Mouse (Mus musculus) inflammation-experienced regulatory T-cells, adult 6 months (primary cell): ENCODE results near the gene Foxa1. TPM values are rescaled to one million over a fixed set of nuclear protein-coding genes. Genes with fewer than 3 reads are reported as not detected.
A peak's percentile ranks its signal among the peaks of the same experiment; 100 is the strongest.

Experiments used
- ATAC-seq: one replicate; pipeline ENCODE4 v1.8.0; 2017
- polyA plus RNA-seq, 3 experiments: library from polyadenylated mRNA; unstranded; fragments of 100-300 nt; shearing (Covaris generic); gene quantifications; one replicate each; pipeline ENCODE4 v1.2.1; 2017

The Foxa1 gene
- not detected for polyA plus RNA-seq

DNA sequence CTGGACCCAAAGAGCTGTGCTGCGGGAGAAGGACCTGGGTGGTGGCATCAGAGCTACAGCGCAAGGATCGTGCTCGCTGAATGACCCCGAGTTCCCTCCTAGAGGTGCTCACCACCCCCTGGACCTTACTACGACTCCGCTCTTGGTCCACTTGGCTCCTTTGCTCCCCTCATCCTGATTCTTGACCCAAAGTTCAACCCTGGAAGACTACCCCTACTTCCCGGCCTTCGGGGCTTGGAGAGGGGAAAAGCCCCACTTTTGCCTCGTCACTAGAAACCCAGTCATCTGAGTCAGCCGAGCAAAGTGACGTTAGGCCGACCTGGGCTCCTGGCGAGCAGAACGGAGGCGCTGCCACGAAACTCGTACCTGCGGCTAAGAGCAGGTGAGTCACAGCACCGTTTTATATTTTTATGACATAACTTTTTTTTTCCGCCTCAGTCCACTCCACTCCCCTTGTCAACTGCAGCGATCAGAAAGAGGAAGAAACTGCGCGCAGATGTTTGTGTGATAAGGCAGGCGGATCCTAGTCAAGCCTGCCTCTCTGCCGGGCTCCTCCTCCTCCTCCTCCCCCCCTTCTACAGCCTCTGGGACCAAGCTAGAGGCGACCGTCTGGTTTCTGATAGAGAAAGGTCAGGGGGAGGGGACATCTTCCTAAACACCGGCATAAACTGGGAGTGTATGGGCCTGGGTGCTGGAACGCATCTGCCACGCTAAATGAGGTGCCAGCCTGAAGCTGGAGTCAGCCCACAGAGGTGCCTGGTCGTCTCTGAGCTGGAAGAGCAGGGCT lies at the start of gene Foxa1:
Gene Foxa1 (minus strand): TSS at position 502 of the 787 bp plus-strand sequence.
- ATAC-seq, result peak; percentile 39

DNA sequence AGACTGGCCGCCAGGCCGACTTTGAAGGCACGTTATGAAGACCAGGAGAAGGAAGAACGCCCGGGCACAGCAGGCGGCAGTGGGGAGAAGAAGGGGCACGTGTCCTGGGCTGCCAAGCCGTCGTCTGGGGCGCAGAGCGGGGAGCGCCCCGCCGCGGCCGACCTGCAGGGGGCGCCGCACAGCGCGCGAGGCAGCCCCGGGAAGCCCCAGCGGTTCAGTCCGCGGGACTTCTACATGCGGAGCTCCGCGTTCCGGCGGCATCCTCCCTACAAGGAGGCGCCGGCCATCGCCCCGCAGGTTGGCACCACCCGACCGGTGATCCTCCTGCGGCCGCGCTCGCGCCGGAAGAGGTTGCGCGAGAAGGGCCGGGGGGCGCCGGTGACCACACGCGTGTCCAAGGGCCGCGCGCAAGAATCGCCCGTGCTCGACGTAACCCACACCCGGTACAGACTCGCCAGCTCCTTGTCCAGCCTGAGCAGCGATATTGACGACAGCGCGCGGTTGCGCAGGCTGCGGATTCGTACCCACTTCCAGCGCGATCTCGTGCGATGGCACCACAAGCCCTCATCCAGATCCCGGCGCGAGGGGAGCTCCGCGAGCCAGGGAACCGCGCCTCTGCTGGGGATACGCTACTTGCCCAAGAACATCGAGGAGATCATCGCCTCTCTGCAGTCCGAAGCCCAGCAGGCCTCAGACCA lies 29.4 kb upstream of the Foxa1 start:
- no peak for ATAC-seq

DNA sequence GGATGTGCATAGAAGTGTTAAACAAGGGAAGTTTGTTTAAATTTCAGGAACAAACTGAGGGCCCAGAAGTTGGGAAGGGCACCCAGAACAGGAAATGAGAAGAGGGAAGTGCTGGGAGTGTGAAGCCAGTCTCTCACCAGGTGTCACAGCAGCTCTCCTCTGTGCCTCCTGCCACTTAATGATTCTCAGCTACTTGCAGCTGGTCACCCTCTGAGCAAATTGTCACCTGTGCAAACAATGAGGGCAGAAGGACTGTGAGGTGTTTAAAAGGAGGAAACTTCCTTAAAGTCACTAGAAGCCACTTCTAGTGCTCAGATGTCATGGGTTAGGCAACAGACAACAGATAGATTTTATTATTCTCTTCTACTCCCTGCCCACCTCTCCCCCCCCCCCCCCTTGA lies 25.7 kb upstream of the Foxa1 start:
- ATAC-seq, result no peak

DNA sequence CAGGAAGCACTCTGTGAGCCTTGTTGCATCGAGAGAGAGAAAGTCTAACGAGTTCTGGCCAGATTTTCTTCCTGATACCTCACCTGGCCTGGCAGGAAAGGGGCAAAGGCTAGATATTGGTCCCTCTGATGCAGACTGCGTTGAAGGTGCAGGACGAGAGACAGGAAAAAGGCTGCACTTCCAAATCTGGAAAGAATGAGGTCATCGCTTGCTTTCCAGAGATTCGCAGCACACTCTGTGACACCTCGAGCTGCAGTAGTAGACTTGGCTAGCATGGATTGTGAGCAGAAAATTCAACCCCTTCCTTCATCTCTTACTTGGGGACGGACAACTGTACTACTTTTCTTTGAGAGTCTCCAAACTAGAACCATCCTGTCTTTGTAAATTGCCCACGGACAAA lies 25.1 kb upstream of the Foxa1 start:
- ATAC-seq, result no peak

DNA sequence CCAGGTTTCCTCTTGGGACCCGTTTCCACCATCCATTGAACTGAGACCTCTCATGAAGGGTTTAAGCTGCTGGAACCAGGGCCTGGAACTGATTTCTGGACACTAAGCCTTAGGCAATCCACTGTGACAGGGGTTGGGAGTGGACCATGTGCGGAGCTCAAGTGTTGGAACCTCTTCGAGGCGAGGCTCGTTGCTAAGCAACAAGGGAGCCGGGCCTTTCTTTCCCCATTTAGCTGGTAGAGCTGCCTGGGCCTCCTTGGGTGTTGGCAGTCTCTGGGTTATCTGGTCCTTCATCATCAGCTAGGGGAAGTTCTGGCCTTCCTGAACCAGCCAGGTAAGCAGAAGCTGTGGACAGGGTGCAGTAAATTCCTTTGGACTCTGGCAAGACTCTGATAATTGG lies 17.2 kb upstream of the Foxa1 start, which contains the start of gene Ttc6:
Gene Ttc6 (plus strand): TSS at position 205 of the 400 bp plus-strand sequence.
- no peak for ATAC-seq

DNA sequence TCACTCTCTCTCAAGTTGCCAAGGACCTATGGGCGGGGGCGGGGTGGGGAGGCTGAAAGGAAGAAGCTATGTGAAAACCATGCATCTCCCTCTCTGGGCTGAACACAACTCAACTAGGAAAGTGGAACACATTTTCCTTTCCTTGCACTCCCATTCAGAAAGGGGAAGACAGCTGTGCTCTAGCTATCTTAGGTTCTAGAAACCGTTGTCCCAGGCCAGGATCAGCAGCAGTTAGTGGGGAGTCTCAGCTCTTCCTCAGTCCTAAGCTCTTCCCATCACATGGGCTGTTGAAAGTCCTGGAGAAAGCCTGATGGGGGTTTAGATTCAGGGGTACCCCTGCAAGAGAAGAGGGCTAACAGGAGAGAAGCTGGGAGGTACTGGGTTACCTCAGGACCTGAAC lies 7.4 kb upstream of the Foxa1 start:
- ATAC-seq, result no peak

DNA sequence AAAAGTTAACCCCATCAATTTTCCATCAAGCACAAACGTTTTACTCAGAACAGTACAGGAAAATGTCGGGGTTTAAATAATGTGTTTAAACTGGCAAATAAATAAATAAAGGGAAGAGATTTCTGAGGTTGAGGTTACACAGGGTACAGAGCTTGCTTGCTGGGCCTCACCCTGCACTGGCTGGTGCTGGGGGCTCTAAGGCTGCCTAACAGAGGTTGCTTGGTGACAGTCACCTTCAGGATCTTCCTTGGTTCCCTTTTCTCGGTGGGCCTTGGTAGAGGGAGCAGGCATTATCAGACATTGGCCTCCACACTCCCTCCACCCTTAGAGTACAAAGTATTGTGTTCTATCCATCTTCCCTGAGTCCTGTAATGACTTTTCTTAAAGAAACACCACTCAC lies 5.6 kb upstream of the Foxa1 start:
- ATAC-seq, result no peak

DNA sequence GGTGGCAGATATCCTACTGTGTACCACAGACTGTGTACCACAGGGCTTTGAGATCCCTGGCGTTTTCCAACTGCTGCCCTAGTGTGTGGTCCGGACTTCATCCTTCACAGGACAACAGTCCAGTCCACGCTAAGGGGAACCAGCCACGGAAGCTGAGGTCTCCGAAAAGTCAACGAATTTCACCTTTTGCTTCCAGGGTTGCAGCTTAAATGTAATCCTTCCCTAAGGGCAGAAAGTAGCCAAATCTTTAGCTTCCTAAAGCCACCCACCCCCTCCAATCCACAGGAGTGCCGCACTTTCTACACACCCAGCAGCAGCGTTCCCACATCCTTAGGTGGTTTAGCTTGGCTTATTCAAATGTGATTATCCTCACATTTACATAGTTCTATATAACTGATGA lies 4.2 kb upstream of the Foxa1 start:
- ATAC-seq, result no peak

DNA sequence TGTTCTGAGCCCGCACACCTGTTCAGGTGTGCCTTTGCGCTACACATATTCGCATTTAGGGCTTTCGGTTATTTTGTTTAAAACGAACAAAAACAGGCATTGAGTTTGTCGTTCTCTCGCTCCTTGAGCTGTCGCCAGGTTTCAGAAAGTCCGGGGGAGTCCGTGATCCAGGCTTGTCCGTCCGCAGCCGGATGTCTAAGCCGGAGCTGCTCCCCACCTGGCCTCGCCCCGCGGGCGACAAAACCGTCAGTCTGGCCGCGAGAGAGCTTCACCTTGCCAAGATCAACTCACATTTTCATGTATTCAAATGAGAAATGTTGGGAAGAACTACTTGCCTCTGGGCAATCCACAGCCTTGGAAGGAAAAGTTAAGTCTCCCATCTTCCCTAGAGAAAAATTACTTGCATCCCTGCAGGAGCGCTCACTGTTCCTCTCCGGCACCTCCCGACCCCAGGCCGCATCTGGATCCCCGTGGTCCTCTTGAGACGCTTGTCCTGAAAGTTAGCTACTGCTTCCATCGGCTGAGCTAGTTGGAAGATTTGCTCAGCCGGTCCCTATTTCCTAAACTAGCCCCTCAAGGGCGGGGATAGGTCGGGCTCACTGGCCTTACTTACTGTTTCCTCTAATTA lies 3.6 kb upstream of the Foxa1 start:
- ATAC-seq, result no peak

DNA sequence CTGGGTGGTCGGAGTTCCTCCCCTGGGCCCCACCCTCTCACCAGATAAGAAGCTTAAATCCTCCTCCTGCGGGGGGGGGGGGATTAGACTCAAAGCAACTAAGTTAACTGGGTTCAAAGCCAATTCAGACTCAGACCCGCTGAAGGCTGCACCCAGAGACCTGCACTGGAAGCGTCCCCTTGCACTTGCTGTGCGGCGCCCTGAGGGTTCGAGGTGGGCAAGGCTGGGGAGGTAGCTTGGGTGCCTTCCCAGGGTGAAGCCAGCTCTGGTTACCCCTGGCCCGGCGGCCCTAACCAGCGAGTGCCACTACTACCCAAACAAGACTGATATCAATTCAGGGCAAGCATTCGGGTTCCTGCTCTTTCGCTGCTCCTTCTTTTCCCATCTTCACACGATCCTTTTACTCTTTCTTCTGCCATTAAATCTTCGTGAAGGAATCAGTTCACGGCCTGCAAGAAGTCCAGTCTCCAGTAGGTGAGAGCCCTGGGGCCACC lies 3.0 kb upstream of the Foxa1 start:
- ATAC-seq, result no peak

DNA sequence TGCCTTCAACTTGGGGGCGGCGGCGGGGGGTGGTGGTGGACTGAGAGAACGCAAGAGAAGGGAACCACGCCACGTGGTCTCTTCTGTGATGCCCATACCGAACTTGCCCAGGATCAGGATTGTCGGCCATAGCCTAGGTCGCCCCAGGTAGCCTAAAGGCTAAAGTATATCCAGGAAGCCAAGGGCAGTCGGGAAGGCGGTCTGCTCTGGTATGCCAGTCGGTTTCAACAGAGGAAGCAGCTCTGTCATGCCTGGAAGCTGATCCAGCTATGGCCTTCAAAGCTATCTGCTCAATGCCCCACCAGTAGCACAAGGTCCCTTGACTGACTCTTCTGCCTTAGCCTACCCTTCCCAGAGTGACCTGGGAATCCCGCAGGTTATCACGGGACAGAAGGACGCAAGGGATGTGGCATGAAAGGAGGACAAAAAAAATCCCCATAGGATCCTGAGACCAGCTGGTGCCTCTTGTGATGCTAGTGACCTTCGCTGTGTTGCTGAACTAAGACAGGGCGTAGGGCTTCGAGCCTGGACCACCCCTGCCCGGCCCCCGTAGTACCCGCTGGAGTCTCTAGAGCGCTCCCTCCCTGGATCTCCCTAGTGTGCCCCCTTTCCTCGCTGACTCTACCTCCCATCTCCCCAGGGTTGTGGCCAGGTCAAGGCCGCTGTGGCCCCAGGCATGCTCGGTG lies 2.4 kb upstream of the Foxa1 start:
- ATAC-seq, result no peak

DNA sequence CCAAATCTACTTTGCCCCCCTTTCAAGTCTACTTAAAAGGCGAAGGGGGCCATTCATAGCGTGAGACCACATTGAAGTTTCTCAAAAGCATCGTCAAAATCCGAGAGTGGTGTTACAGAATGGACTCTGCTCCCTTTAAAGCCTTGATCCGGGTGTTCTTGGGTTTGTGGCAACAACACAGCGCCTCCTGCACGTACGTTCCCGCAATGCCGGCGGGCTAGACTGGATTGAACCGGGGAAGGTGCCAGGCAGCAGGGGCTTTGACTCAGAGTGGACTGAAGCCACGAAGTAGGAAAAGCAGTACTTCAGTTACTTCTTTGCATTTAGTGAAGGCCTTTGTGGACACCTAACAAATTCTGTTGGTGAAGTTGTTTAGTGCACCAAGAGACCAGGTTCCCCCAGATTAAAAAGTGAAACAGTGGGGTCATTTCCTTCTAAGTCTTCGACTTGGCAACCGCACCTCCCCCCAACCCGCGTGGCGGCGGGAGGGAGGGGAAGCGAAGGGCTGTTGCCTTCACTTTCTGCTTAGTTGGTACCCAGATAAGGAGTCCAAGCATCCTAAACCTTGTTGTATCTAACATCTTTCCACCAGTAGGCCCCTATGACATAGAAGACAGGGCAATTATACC lies 1.8 kb upstream of the Foxa1 start:
- ATAC-seq, result peak; percentile 19

DNA sequence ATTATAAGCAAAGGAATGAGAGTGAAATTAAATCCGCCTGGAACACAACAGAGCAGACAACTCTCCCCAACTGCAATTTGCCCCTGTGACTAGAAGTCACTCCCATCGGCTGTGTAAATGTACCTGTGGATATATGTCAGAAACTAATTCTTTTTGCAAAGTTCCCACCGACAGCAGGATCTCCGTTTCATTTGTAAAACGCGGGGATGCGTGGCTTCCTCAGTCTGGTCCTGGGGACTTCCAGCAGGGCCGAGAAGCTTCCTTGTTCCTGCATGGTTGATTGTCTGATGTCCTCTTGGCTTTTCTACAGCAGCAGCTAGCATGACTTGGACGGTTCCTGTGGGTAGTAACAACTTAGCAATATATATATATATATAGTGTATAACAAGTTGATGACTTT lies 1.2 kb upstream of the Foxa1 start:
- ATAC-seq, result no peak

DNA sequence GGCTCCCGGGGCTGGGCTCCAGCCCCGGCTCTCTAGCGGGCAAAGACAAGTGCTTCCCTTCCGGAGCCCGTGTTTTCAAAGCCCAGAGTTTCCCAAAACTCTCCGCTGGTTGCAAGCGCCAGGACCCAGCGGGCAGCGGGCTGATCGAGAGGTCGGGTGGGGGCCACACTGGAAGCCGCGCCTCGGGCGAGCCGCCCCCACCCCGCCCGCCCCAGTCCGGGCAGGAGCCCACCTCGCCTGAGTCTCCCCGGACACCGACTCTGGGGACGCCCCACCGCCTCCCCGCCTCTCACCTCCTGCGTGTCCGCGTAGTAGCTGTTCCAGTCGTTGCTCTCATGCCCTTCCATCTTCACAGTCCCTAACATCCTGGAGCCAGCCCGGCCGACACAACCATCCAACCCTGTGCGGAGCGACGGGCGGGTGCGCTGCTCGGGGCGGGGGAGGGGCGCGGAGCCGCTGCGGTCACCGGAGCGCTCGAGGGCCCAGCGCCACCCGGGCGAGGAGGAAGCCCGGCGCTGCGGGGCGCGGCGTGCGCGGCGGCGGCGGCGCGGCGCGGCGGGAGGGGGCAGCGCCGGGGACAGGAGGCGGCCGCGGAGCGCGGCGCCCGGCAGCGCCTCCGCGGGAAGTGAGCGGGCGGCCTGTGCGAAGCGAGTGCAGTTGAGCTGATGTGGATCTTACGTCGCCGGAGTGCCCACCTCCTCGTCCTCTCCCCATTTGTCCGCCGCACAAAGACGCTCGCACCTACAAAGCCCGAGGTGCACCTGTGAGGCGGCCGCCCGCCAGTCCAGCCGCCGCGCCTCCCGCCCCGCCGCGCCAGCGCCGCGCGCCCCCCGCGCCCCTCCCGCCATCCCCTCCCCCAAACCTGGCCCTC lies 1.1 kb downstream of the Foxa1 start:
- ATAC-seq, result no peak

DNA sequence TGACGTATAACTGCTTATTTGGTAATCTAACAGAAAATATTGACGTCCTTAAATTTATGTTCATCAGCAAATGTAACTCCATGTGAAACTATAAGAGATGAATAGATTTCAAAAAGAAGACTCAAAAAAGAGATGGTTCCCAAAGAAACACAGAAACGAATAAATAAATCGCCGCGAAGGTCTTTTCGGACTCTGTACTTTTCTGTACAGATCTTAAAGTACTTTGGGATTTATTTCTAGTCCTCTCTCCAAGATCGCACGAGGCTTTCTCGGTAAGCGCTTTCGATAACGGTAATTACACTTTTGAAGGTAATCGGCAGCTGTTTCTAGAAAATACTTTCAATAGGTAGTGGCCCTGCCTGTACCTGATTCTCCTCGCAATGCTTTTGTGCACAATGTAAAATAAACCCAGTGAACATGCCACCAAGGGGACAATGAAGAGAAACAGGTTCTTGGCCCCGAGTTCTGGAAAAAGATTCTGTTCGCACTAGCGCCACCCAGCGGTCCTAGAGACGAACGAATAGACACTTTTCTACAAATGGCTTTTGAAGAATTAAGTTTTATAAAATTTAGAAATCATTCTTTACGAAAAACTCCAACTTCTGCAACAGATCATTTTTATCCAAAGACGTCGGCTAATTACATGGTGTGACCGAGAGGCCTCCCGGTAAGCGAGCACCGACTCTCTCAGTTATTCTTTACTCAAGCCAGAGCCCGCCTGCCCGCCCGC lies 1.9 kb downstream of the Foxa1 start:
- no peak for ATAC-seq

DNA sequence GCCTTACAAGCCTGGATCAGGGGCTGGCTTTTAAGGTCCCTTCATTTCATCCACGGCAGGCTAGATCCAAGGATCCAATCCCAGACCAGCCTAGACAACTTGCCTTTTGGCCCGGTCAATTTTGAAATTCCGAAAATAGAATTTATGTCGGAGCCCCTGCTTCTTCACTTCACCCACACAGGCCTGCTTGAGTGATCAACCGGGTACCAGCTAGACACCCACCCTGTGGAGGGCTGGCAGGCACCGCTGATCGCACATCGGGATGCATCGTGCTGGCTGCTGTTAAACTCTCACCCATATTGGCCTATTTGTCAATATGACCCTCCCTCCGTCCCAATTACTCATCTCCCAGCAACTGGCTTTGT lies 3.1 kb downstream of the Foxa1 start:
- ATAC-seq, result no peak

DNA sequence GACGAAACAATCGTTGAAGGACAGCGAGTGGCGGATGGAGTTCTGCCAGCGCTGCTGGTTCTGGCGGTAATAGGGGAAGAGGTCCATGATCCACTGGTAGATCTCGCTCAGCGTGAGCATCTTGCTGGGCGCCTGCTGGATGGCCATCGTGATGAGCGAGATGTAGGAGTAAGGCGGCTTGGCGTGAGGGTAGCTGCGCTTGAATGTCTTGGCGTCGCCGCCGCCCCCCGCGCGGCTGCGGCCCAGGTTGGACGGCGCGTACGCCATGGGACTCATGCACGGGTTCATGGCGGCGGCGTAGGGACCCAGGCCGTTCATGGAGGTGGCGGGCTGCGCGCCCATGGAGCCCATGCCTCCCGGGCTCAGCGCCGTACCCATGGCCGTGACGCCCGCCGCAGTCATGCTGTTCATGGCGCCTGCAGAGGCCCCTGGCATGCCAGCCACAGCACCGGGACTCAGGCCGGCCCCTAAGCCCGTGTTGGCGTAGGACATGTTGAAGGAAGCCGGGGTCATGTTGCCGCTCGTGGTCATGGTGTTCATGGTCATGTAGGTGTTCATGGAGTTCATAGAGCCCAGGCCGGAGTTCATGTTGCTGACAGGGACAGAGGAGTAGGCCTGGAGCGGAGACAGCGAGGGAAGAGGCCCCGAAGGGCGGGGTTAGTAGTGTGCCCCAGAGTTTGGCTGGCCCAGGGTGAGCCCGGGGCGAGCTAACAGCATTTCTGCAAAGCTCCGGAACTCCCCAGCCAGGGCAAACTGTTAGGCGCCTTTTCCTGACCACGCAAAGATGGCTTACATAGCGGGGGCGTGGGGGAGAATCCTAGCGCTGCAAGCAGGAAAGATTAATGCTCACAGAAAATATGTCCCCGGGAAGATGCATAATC lies 3.7 kb downstream of the Foxa1 start:
- ATAC-seq, result no peak

DNA sequence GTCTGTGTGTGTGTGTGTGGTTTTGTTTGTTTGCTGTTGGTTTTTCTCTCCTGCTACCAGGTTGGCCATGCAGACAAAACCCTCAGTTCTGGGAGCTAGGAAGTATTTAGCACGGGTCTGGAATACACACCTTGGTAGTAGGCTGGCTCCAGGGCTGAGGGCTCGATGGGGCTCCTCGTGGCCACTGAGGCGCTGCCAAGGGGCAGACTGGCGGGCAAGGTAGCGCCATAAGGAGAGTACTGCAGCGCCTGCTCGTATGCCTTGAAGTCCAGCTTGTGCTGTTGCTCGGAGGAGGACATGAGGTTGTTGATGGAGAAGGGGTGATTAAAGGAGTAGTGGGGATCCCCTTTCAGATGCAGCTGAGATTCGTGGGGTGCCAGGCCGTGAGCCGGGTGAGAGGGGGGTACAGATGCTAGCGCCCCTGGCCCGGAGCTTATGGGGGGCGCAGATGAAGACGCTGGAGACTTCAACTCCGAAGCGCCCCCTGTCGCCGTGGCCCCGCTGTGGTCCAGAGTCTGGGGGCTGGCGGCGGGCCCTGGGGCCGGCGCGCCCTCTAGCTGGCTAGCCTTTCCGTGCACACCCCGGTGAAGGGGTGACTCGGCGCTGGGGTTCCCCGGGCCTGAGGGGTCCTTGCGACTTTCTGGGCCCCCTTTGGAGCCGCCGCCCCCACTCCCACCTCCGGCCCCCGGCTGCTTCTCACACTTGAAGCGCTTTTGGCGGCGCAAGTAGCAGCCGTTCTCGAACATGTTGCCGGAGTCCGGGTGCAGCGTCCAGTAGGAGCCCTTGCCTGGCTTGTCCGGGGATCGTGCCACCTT lies 4.6 kb downstream of the Foxa1 start:
- ATAC-seq, result no peak

DNA sequence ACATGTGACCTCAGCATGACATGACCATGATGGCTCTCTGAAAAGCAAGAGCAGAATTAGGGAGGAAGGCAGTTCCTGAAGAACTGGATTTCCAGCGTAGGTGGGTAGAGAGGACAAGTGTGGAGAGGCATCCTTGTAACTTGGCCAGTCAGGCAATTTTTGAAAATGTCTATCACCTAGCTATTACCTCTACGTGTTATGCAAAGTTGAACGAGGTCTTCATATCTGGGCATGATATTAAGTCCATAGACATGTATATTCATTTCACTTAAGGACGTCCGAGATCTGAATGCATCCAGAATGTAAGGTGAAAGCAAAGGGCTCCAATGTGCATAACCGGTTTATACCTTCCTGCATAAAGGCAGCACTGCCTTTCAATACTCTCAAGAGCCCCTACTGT lies 5.6 kb downstream of the Foxa1 start:
- no peak for ATAC-seq
